Mouse (Mus musculus) telencephalon, adult 2 months (tissue): Measurements from ENCODE around the gene 1500009L16Rik.

Experiments
- DNase-seq: peaks from one replicate; pipeline ENCODE4 v3.0.0-alpha.2; 2011; ENCODE audit warnings: low read depth, low spot score

The 1500009L16Rik gene

DNA sequence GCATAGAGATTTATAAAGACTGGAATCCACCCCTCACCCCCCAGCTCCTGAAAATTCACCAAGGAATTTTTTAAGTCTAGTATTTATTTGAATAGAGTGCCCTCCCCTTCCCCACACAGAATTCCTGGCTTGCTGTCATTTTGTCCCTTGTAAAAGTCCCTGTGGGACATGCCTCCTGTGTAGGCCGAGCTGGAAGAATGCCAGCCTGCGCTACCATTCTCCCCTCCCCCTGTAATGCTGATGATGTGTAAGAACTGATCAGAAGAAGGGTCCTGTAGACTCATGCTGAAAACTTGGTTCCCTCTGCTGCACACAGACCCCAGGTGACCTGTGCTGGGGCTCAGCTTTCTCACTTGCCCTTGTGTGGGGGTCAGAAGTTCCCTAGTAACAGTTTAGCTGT lies 37.9 kb downstream of the 1500009L16Rik start:
- DNase-seq: no peak

DNA sequence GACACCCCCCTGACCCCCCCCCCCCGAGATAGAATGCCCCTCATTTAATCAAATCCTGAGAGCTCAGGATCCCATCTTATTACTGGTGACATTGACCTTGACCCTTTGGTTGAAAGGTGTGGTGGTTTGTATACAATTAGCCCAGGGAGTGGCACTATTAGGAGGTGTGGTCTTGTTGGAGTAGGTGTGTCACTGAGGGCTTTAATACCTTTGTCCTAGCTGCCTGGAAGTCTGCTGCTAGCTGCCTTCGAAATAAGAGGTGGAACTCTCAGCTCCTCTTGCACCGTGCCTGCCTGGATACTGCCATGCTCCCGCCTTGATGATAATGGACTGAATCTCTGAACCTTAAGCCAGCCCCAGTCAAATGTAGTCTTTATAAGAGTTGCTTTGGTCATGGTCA lies 41.2 kb downstream of the 1500009L16Rik start:
- no peak for DNase-seq

GRCm38 (mm10) chr10:83766882-83767281 lies 44.2 kb downstream of the 1500009L16Rik start:
- no peak for DNase-seq

GRCm38 (mm10) chr10:83776272-83776878 lies 53.7 kb downstream of the 1500009L16Rik start:
- no peak for DNase-seq

DNA sequence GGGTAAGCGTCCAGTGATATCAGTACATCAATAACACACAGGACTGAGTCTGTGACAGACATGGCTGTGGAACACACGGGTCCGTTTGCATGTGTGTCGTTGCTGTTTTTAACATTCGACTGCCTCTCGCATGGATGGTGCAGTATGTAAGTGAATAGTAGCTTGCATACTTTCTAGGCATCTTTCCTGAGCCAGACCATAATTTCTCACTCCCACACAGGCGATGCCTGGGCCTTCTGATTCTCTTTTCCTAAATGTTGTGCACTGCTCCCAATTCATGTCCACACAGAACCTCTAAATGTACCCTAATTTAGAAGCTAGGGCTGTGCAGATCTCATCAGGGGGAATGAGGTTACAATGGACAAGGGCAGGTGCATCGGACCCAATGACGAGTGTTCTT lies 54.6 kb downstream of the 1500009L16Rik start:
- no peak for DNase-seq

DNA sequence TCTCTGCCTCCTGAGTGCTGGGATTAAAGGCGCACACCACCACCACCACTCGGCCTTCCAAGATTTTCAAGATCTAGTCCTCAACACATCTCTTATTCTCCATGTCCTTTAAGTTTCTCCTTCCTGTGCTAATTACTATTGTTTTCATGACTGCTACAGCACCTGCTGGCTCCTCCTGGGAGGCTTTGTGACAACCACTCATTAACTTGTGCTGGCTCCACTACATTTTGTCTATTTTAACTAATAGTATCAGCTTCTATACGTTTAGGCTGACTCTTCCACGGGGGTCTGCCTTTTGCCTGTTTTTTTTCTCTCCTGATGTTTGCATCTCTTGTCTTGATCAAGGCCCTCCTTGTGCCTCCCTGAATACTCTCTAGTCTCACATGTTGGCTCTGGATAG lies 59.2 kb downstream of the 1500009L16Rik start:
- no peak for DNase-seq

- no peak for DNase-seq
Measured at GRCm38 (mm10) chr10:83782371-83783120, 59.9 kb downstream of the 1500009L16Rik start.

DNA sequence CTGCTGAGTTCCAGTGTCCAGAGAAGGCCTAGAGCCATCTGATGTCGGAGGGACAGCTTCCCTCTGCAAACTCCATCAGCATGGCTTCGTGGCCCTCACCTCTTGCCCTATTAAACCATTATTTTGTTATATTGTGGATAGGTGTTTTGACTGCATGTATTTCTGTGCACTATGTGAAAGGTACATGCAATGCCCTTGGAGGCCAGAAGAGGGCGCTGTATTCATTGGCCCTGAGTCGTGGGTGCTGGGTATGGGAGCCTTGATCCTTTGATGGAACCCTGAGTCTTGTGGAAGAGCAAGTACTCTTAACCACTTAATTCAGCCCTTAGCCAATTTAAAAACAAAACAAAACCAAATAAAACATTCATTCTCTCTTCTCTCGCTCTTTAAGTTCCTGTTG lies 62.3 kb downstream of the 1500009L16Rik start:
- no peak for DNase-seq

GRCm38 (mm10) chr10:83785627-83786392 lies 63.1 kb downstream of the 1500009L16Rik start:
- DNase-seq: no peak

DNA sequence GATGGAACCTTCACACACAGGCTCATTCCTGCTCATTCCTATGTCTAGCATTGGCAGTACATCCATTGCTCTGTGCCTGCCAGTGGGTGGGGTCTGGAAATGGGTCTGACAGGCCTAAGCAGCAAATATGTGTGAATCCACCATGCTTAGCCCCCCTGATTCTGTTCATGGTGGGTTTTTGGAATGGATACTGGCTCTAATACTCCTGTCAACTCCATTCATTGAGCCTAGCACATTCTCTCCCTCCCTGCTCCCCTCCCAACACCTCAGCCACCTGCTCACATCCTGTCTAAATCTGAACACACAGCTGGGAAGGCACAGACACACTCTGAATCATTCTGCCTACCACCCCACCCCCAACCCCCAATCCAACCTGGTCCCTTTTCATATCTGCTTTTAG lies 72.4 kb downstream of the 1500009L16Rik start:
- no peak for DNase-seq

- DNase-seq: no peak
Measured at GRCm38 (mm10) chr10:83795500-83795899, 72.8 kb downstream of the 1500009L16Rik start.

DNA sequence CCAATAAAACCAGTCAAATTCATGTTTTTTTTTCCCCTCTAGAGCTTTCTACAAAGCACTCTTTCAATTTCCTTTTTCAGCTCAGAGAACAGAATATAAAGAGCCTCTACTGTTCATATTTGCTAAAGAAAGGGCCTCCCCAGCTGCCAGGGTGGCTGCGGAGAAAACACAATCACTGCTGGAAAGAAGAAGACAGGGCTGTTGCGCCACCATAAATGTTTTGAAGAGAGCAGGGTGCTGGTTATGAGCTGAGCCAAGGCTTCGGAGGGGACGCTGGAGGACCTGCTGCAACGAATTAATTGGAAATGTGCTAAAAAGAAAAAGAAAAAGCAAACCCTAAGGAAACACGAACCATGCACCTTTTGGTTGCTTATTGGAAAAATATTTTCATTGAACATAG lies 81.4 kb downstream of the 1500009L16Rik start:
- no peak for DNase-seq

GRCm38 (mm10) chr10:83805201-83805718 lies 82.6 kb downstream of the 1500009L16Rik start:
- no peak for DNase-seq

GRCm38 (mm10) chr10:83807251-83807650 lies 84.6 kb downstream of the 1500009L16Rik start:
- no peak for DNase-seq
